Mouse (Mus musculus) kidney, adult 2 months (tissue): Measurements from ENCODE around the gene Fhit. TPM values are rescaled to one million over a fixed set of nuclear protein-coding genes. Genes with fewer than 3 reads are reported as not detected.

ENCODE experiments used
- DNase-seq: peaks from one replicate; pipeline ENCODE4 v3.0.0; 2021
- H3K27ac ChIP-seq: fragments of 200-500 bp; 2 replicates; pipeline ENCODE4 v1.5.1; 2012; ENCODE audit warnings: low read depth, low read length, control low read depth, inconsistent platforms; ENCODE audit not compliant: insufficient read depth
- H3K27me3 ChIP-seq: fragments of 200-500 bp; replicated peaks from 2 replicates; pipeline ENCODE4 v1.6.1; 2012; ENCODE audit warnings: mild to moderate bottlenecking, moderate library complexity, low read length, inconsistent platforms; ENCODE audit not compliant: control insufficient read depth, insufficient read depth
- H3K36me3 ChIP-seq: fragments of 200-500 bp; 2 replicates; pipeline ENCODE4 v1.6.1; 2012; ENCODE audit warnings: mild to moderate bottlenecking, moderate library complexity, low read length, inconsistent platforms; ENCODE audit not compliant: control insufficient read depth, insufficient read depth
- H3K4me1 ChIP-seq: fragments of 200-500 bp; 2 replicates; pipeline ENCODE4 v1.6.1; 2011; ENCODE audit warnings: low read length; ENCODE audit not compliant: control insufficient read depth, insufficient read depth
- H3K4me3 ChIP-seq: fragments of 200-500 bp; 2 replicates; pipeline ENCODE4 v1.5.1; 2011; ENCODE audit warnings: mild to moderate bottlenecking, low read depth, low read length, control low read depth; ENCODE audit not compliant: insufficient read depth
- CTCF ChIP-seq: fragments of 200-500 bp; conservative IDR thresholded peaks from 2 replicates; pipeline ENCODE4 v1.5.1; 2011; ENCODE audit warnings: low read depth, mild to moderate bottlenecking, control low read depth, low read length, moderate library complexity, mixed read lengths; ENCODE audit not compliant: insufficient read depth, insufficient read length
- POLR2A ChIP-seq: fragments of 200-500 bp; IDR thresholded peaks from one replicate; pipeline ENCODE4 v1.6.1; 2011; ENCODE audit warnings: low read depth, low read length, control low read depth
- WGBS: fragments of 180-500 bp; shearing (Covaris S2); methylation state at CpG from one replicate; pipeline ENCODE4 v1.1.7; 2018; 5-methylcytosine and 5-hydroxymethylcytosine counted together
- polyA plus RNA-seq: library from polyadenylated mRNA; depleted of rRNA; stranded (reverse); fragments of >200 nt; gene quantifications from 2 replicates; pipeline ENCODE4 v1.2.3, GENCODE M21; 2012

Fhit gene
- polyA plus RNA-seq, 1 experiment = 21.3 TPM

DNA sequence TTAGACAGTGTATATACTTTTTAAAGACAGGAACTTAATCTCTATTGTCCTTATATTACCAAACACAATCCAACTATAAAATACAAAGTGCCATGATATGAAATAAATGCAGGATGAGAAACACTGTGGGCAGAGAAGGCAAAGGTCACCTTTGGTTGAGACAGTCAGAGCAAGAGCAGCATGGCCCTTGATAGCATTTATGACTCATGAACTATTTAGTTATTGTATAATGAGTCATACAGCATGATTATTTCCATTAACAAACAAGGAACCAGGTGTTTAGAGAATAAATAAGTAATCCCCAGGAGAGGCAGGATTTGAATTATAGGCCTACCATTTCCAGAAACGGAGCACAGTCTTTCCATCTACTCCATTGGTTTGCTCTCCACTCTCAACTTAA lies 503.6 kb downstream of the Fhit start:
- Histone ChIP-seq H3K4me3 (no peak overlapping the region), H3K27ac (no peak overlapping the region), H3K27me3 (no peaks in the 10 kb centered on the region), H3K36me3 (no peaks in the 10 kb centered on the region), H3K4me1 (no peaks in the 10 kb centered on the region)
- no peak for DNase-seq
- 94% methylated on average over 1 of the region's 1 CpGs for WGBS
- TF ChIP-seq CTCF (no peak), POLR2A (no peak)

DNA sequence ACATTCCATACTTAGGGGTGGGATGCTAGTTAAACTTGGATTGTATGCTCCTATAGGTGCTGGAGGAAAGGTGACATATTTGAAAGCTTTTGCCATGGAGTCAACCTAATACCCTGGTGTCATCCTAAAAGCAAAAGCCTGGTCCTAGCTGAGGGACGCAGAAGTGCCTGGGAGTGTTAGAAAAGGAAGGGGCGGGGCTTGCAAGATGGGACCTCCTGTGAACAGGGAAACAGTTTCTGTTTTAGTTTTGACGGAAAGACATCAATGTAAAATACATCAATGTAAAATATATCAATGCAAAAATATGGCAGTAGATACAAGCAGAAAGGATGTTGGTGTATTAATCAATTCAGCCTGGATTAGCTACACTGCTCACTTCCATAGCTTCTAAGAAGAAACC lies 504.5 kb downstream of the Fhit start:
- Histone ChIP-seq H3K4me3 (no peak overlapping the region), H3K27ac (no peak overlapping the region), H3K4me1 (no peaks in the 10 kb centered on the region), H3K27me3 (no peaks in the 10 kb centered on the region), H3K36me3 (no peaks in the 10 kb centered on the region)
- no peak for TF ChIP-seq POLR2A
- WGBS = 91% methylated on average over 3 of the region's 3 CpGs
- no peak for DNase-seq

DNA sequence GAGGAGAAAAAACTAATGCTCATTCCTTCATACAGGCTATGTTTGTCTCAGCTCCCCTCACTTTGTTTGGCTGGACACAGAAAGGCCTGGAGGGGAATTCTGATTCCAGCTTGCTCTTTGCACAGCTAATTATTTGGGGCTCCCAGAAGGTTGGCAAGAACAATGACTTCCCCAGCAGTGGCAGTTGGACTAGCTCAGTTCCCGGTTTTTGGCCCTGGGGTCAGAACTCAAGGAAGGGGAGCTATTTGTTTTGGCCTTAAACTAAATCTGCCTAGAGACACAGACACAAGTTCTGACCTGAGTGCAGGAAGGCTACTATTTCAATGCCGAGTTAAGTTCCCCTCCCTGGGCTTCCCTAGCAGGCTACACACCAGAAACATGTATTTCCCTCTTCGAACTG lies 506.0 kb downstream of the Fhit start:
- peak; percentile 52 for DNase-seq
- Histone ChIP-seq H3K4me1 (no peaks in the 10 kb centered on the region), H3K27me3 (no peaks in the 10 kb centered on the region), H3K4me3 (no peak overlapping the region), H3K36me3 (no peaks in the 10 kb centered on the region), H3K27ac (no peak overlapping the region)
- 27% methylated on average over 3 of the region's 3 CpGs for WGBS
- TF ChIP-seq POLR2A (no peak), CTCF (no peak)

DNA sequence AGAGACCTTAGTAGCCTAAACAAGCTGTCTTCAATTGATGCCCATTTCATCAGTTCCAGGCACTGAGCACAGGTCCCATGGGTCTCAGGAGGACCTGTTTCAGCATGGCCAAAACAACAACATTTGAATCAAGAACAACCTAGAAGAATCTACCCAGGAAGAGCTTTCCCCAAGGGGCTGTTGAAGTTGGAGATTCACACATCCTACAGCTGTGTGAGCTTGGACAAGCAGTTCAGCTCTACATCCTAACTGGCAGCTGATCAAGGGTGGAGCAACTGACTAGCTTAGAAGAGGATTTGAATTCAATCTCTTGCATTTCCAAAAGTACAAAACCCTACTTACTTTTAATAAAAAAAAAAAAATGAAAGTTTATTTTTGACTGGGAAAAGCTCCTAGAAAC lies 514.0 kb downstream of the Fhit start:
- TF ChIP-seq CTCF (no peak), POLR2A (no peak)
- Histone ChIP-seq H3K4me1 (no peaks in the 10 kb centered on the region), H3K27ac (no peak overlapping the region), H3K27me3 (no peaks in the 10 kb centered on the region), H3K36me3 (no peaks in the 10 kb centered on the region), H3K4me3 (no peak overlapping the region)
- DNase-seq = no peak

DNA sequence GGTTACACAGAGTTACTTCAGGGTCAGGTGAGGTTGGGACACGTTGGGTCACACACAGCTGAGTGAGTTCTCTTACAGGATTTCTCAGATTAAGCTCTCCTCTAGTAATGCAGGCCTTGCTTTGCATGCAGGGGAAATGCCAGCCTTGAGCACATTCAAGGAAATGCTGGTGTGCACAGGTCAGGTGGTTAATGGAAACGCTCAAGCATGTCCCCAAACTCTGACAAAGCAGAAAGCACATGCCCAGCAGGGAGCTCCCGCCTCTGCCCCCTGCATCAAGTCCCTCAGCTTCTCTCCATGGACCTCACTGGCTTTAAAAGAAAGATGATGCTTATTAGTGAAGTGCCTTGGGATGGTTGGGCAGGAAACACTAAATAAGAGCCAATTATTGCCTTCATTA lies 530.1 kb downstream of the Fhit start:
- Histone ChIP-seq H3K4me1 (no peaks in the 10 kb centered on the region), H3K36me3 (no peaks in the 10 kb centered on the region), H3K27ac (no peak overlapping the region), H3K4me3 (no peak overlapping the region), H3K27me3 (no peaks in the 10 kb centered on the region)
- no peak for DNase-seq
- 49% methylated on average over 3 of the region's 3 CpGs for WGBS
- no peak for TF ChIP-seq CTCF
- no peak for TF ChIP-seq POLR2A

DNA sequence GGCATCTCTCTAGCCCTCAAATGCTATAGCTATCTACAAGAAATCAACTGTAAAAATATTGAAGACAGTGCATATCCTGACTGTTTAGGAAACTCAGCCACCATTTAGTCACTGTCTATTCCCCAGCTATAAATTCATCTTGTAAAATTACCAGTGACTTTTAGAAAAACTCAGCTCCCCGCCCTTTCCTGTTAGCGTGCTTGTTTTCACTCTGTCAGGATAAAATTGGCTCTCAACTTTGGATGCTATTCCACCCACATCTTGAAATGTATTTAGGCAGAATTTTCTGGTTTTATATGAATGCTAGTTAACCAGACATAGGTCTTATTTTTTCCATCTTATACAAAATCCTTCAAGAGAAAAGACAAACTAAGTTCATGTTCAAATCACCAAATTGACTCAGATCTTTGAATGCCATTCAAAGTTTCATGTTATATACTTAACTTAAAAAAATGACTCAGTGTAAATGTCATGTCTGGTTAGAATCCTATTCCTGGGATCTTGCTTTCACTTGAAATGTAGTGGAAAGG lies 530.9 kb downstream of the Fhit start:
- 82% methylated on average over 2 of the region's 2 CpGs for WGBS
- Histone ChIP-seq H3K4me3 (no peak overlapping the region), H3K4me1 (no peaks in the 10 kb centered on the region), H3K27me3 (no peaks in the 10 kb centered on the region), H3K27ac (no peak overlapping the region), H3K36me3 (no peaks in the 10 kb centered on the region)
- DNase-seq = no peak
- TF ChIP-seq POLR2A (no peak), CTCF (no peak)

DNA sequence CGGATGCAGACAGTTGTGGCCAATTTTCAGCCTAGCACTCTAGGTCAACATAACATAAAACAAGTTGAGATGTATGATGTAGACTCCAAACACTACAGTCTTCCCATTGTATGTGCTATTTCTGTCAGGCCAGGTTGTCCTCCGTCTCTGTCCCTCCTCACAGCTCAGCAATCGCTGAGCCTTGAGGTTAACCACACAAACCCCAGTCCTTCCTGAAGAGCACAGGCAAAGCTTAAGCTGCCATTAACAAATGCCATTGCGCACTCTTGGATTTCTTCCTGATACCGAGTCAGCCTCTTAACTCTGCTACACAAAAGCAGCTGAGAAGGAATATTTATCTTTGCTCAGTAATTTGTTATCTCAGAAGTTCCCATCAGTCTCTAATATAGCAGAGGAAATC lies 568.4 kb downstream of the Fhit start:
- no peaks in the 10 kb centered on the region for H3K4me1 ChIP-seq
- H3K27ac ChIP-seq = no peak overlapping the region
- H3K27me3 ChIP-seq = no peaks in the 10 kb centered on the region
- no peak for DNase-seq
- no peak overlapping the region for H3K4me3 ChIP-seq
- TF ChIP-seq CTCF = no peak
- TF ChIP-seq POLR2A = no peak
- no peaks in the 10 kb centered on the region for H3K36me3 ChIP-seq
- WGBS = 76% methylated on average over 5 of the region's 5 CpGs

DNA sequence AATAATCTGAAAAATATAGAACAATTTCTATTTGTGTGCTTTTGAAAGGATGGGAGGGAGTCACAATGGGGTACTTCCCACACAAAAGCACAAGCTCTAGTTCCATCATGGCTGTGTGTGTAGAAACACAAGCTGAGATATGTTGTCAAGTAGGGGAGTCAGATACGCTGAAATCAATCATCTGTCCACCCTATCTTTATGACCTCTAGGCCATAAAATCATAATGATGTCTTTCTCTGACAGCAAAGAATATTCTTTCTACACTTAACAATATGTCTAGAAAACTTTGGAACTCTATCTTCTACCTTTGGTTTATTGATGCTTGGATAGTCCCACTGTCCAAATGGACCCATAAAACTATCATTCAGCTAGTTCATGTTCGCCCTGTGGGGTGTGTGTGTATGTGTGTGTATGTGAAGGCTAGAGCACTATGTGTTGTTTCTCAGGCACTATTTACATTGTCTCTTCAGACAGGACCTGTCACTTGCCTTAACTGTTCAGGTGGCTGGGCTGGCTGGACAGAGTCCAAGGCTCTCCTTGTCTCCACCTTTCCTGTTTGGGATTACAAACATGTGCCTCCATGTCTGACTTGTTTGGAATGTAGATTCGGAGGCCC lies 592.8 kb downstream of the Fhit start:
- Histone ChIP-seq H3K4me1 (no peaks in the 10 kb centered on the region), H3K27ac (no peak overlapping the region), H3K36me3 (no peaks in the 10 kb centered on the region), H3K27me3 (no peaks in the 10 kb centered on the region), H3K4me3 (no peak overlapping the region)
- no peak for TF ChIP-seq POLR2A
- TF ChIP-seq CTCF = no peak
- WGBS = 79% methylated on average over 3 of the region's 3 CpGs
- no peak for DNase-seq
